Mouse (Mus musculus): ENCODE data around the gene Wfs1. TPM values are rescaled to one million over a fixed set of nuclear protein-coding genes. Genes with fewer than 3 reads are reported as not detected.
A peak's percentile ranks its signal among the peaks of the same experiment; 100 is the strongest.

Gene Wfs1
- total RNA-seq, 2 experiments from 2014 or later = 19.0 to 19.6 TPM

GRCm38 (mm10) chr5:36933383-36933782, 55.6 kb downstream of the Wfs1 start:
- no peak for DNase-seq

DNA sequence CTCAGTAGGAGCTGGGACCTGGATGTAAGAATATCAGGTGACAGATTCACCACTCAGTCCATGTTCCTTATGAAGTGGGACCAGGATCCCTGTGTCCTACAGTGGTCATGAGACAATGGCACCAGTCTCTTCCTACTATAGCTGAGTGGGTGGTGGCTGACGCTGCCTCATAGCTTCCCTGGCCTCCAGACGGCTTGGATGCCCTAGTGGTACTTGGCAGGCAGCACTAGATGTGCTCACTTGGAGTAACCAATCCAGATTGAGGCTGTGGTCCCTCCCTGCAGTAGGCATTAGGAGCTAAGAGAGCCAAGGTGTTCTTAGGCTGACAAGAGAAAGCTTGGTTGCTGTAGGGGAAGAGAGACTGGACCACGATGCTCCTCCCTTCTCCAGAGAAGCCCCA, 59.6 kb downstream of the Wfs1 start:
- DNase-seq = no peak

- peak; percentile 38 for DNase-seq
Measured at GRCm38 (mm10) chr5:36928701-36929100, 60.3 kb downstream of the Wfs1 start.

GRCm38 (mm10) chr5:36923826-36924700, 64.9 kb downstream of the Wfs1 start:
- DNase-seq = no peak

DNA sequence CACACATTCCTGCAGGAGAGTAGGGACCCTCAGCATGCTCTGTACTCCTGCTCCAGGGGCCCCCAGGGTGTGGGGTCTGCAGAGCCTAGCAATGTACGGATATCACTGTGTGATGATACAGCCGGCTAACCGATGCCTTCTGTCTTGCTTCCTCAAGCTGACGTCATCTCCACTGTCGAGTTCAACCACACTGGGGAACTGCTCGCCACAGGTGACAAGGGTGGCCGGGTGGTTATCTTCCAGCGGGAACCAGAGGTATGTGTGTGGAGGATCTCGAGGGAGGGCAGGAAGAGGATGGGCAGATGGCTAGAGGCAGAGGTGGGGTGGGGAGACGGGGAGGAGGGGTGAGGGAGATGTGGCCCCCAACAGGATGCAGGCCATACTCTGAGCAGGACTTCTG, 66.2 kb downstream of the Wfs1 start:
- no peak for DNase-seq

- DNase-seq = no peak
Measured at GRCm38 (mm10) chr5:36921871-36922270, 67.1 kb downstream of the Wfs1 start.

GRCm38 (mm10) chr5:36920072-36920471, 68.9 kb downstream of the Wfs1 start:
- DNase-seq = peak; percentile 40

GRCm38 (mm10) chr5:36918016-36918415, 71.0 kb downstream of the Wfs1 start:
- no peak for DNase-seq

DNA sequence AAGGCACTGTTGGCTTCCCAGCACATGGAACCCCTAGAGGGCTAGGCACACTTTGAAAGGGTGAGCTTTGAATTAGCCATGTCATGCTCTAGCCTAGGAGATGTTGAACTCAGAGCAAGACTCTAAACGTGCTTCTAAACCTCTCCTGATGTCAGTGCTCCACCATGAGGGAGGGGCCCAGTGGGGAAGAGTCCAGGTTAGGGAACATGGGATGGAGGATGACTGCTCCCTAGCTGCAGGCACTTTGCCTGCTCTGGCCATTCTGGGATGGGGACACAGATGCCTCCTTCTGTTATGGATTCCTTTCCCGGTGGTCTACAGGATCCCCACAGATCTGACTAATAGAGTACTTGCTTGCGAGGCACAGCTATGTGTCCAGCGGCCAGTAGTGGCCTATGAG, 71.8 kb downstream of the Wfs1 start:
- DNase-seq = no peak

DNA sequence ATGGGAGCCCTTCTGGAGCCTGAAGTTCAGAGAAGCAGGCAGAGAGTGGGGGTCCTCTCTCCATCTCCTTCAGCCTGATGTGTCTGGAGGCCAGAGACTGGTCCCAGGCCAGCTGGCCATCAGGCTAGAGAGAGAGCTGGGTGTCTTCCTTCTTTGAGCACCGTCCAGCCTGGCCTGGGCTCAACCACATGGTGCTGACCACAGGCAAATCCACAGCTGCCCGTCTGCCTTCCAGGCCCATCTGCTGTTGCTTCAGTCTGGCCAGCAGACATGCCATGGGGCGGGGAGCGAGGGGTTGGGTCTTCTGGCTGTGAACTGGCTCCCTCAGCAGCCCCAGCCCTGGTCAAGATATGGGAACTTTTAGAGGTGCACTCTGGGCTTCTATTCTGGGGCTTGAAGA, 72.4 kb downstream of the Wfs1 start:
- DNase-seq = no peak

Other genes with a start within 250 kb of the Wfs1 start
- 10 to 100 TPM; 22.6 to 27.2 TPM for gene Bloc1s4, start 240.6 kb downstream of the Wfs1 start, total RNA-seq (2021)
- gene Mrfap1, start 192.4 kb downstream of the Wfs1 start, total RNA-seq (2021) = 100 to 1,000 TPM; 429 to 477 TPM
- 10 to 100 TPM; 37.5 TPM for gene Man2b2, start 158.6 kb downstream of the Wfs1 start, total RNA-seq (2021)
- gene Ppp2r2c, start 120.7 kb downstream of the Wfs1 start, total RNA-seq (2021) = 10 to 100 TPM in 1 of 2 experiments, 1 to 10 TPM in 1; 7.0 to 10.2 TPM
- gene Gm1043, start 96.2 kb upstream of the Wfs1 start, total RNA-seq (2021) = under 1 TPM; 0.60 to 0.67 TPM